Mouse (Mus musculus) erythroid progenitor cell, adult 5-6 weeks (primary cell): ENCODE measurements around the gene Exoc2. TPM values are rescaled to one million over a fixed set of nuclear protein-coding genes. Genes with fewer than 3 reads are reported as not detected.

Source experiments
- ATAC-seq: replicated peaks from 2 replicates; pipeline ENCODE4 v1.8.0; 2016; ENCODE audit warnings: moderate number of reproducible peaks, mild to moderate bottlenecking, moderate TSS enrichment, inconsistent platforms; ENCODE audit not compliant: poor library complexity, low FRiP score, severe bottlenecking
- total RNA-seq, 2 experiments: library from RNA; stranded (forward) in 1 of 2; stranded (reverse) in 1 of 2; fragments of 150-400 nt in 1 of 2; fragments of 186-747, 209-891 nt in 1 of 2; gene quantifications; 2 replicates each; pipeline versions ENCODE4 v1.2.3 to v1.2.4; 2015 to 2017; ENCODE audit warnings: low replicate concordance in 2 of 2

Gene Exoc2
- total RNA-seq, 2 experiments from 2014 or later = 29.1 to 72.9 TPM

GRCm38 (mm10) chr13:30787556-30787955 lies 186.3 kb downstream of the Exoc2 start:
- ATAC-seq = no peak

- no peak for ATAC-seq
Measured at GRCm38 (mm10) chr13:30787036-30787320, 186.9 kb downstream of the Exoc2 start.

- no peak for ATAC-seq
Measured at GRCm38 (mm10) chr13:30786235-30787035, 187.5 kb downstream of the Exoc2 start.

- ATAC-seq = no peak
Measured at GRCm38 (mm10) chr13:30785423-30786040, 188.4 kb downstream of the Exoc2 start.

GRCm38 (mm10) chr13:30782419-30782818 lies 191.5 kb downstream of the Exoc2 start:
- ATAC-seq = no peak

- no peak for ATAC-seq
Measured at GRCm38 (mm10) chr13:30781905-30782304, 192.0 kb downstream of the Exoc2 start.

GRCm38 (mm10) chr13:30777678-30778179 lies 196.2 kb downstream of the Exoc2 start:
- no peak for ATAC-seq

- ATAC-seq = no peak
Measured at GRCm38 (mm10) chr13:30776021-30776420, 197.9 kb downstream of the Exoc2 start.

GRCm38 (mm10) chr13:30767477-30768127 lies 206.3 kb downstream of the Exoc2 start:
- no peak for ATAC-seq

GRCm38 (mm10) chr13:30766636-30767476 lies 207.0 kb downstream of the Exoc2 start:
- no peak for ATAC-seq

GRCm38 (mm10) chr13:30765906-30766305 lies 208.0 kb downstream of the Exoc2 start:
- ATAC-seq = no peak

- no peak for ATAC-seq
Measured at GRCm38 (mm10) chr13:30764014-30764740, 209.7 kb downstream of the Exoc2 start.

Other genes with a start within 250 kb of the Exoc2 start
- 8.6 and 11.3 TPM in 2 replicates for gene Irf4, start 224.9 kb downstream of the Exoc2 start, total RNA-seq (2015; ENCODE audit: low replicate concordance)
- 5.1 TPM in 2 replicates for gene Irf4, start 224.9 kb downstream of the Exoc2 start, total RNA-seq (2017; ENCODE audit: low replicate concordance)
- 3.2 and 5.0 TPM in 2 replicates for gene Hus1b, start 26.3 kb downstream of the Exoc2 start, total RNA-seq (2015; ENCODE audit: low replicate concordance)
- gene Hus1b, start 26.3 kb downstream of the Exoc2 start, total RNA-seq (2017; ENCODE audit: low replicate concordance) = 2.8 TPM in 1 of 2 replicates, not detected in the other
- not detected in 2 replicates for gene Gm5447, start 111 bp upstream of the Exoc2 start, total RNA-seq (2015; ENCODE audit: low replicate concordance)
- gene Gm5447, start 111 bp upstream of the Exoc2 start, total RNA-seq (2017; ENCODE audit: low replicate concordance) = not detected in 2 replicates